Mouse (Mus musculus) embryonic facial prominence, embryonic 15.5 days (tissue): Measurements from ENCODE around the gene Gm20388. TPM values are rescaled to one million over a fixed set of nuclear protein-coding genes. Genes with fewer than 3 reads are reported as not detected.

Experiments
- ATAC-seq: fragments of 200-750 bp; cut with Nextera tagmentation; 2 replicates; pipeline ENCODE4 v1.8.0; 2017; ENCODE audit warnings: low read depth, moderate TSS enrichment; ENCODE audit not compliant: insufficient number of reproducible peaks, low FRiP score, low TSS enrichment
- H3K27ac ChIP-seq: fragments of 300-500 bp; sonication (generic); replicated peaks from 2 replicates; pipeline ENCODE4 v1.5.1; 2015; ENCODE audit warnings: mild to moderate bottlenecking, inconsistent platforms
- H3K27me3 ChIP-seq: fragments of 300-500 bp; sonication (generic); 2 replicates; pipeline ENCODE4 v1.6.1; 2015; ENCODE audit warnings: inconsistent platforms
- H3K36me3 ChIP-seq: fragments of 300-500 bp; sonication (generic); 2 replicates; pipeline ENCODE4 v1.6.1; 2015; ENCODE audit warnings: mild to moderate bottlenecking, inconsistent platforms
- H3K4me1 ChIP-seq: fragments of 300-500 bp; sonication (generic); 2 replicates; pipeline ENCODE4 v1.6.1; 2015; ENCODE audit warnings: inconsistent platforms
- H3K4me2 ChIP-seq: fragments of 300-500 bp; sonication (generic); replicated peaks from 2 replicates; pipeline ENCODE4 v1.6.1; 2015; ENCODE audit warnings: mild to moderate bottlenecking, inconsistent platforms
- H3K4me3 ChIP-seq: fragments of 300-500 bp; sonication (generic); replicated peaks from 2 replicates; pipeline ENCODE4 v1.5.1; 2015; ENCODE audit warnings: mild to moderate bottlenecking, inconsistent platforms
- H3K9ac ChIP-seq: fragments of 300-500 bp; sonication (generic); 2 replicates; pipeline ENCODE4 v1.6.1; 2015; ENCODE audit warnings: inconsistent platforms
- H3K9me3 ChIP-seq: fragments of 300-500 bp; sonication (generic); replicated peaks from 2 replicates; pipeline ENCODE4 v1.6.1; 2016; ENCODE audit warnings: inconsistent platforms
- WGBS: fragments of 180-500 bp; shearing (Covaris S2); methylation state at CpG from one replicate; pipeline ENCODE4 v1.1.7; 2015; 5-methylcytosine and 5-hydroxymethylcytosine counted together
- polyA plus RNA-seq: library from polyadenylated mRNA; unstranded; fragments of >200 nt; fragmentation: Nextera tagmentation; extraction: Ambion mirVana; gene quantifications from 2 replicates; pipeline ENCODE4 v1.2.1, GENCODE M21; 2015

The Gm20388 gene
- polyA plus RNA-seq, 1 experiment from 2014 or later, result 8.0 TPM

DNA sequence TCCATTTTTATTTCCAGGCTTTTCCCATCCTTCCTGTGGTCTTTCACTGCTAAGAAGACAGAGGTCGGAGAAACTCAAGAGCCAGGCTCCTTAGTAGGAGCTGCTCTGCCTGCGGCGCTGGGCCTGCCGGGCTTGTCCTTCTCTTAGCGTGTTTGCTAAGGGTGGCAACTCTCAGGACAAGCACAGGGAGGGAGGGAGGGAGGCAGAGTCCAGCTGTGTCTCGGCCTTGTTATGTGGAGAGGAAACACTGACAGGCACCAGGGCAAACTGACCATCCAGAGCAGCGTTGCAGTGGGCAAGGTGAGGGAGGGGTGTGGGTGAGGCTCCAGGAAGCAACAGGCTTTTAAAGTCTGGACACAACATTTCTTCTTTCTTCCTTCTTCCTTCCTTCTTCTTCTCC is 178.9 kb downstream of the Gm20388 start:
- Histone ChIP-seq H3K27me3 (no peaks in the 10 kb centered on the region), H3K4me1 (no peaks in the 10 kb centered on the region), H3K4me3 (no peak overlapping the region), H3K36me3 (peaks cover 78% of the 10 kb centered on the region), H3K27ac (no peak overlapping the region), H3K4me2 (no peak overlapping the region), H3K9me3 (no peaks in the 10 kb centered on the region), H3K9ac (no peak overlapping the region)
- WGBS, result 77% methylated on average over 7 of the region's 7 CpGs
- no peak for ATAC-seq

- H3K27ac ChIP-seq, result no peak overlapping the region
- ATAC-seq, result no peak
- H3K27me3 ChIP-seq, result no peaks in the 10 kb centered on the region
- H3K9ac ChIP-seq, result no peak overlapping the region
- H3K4me1 ChIP-seq, result no peaks in the 10 kb centered on the region
- WGBS, result 92% methylated on average over 3 of the region's 3 CpGs
- H3K9me3 ChIP-seq, result no peaks in the 10 kb centered on the region
- peaks cover 62% of the 10 kb centered on the region for H3K36me3 ChIP-seq
- H3K4me3 ChIP-seq, result no peak overlapping the region
- H3K4me2 ChIP-seq, result no peak overlapping the region
Measured at GRCm38 (mm10) chr8:120091032-120091431, 180.4 kb downstream of the Gm20388 start.

DNA sequence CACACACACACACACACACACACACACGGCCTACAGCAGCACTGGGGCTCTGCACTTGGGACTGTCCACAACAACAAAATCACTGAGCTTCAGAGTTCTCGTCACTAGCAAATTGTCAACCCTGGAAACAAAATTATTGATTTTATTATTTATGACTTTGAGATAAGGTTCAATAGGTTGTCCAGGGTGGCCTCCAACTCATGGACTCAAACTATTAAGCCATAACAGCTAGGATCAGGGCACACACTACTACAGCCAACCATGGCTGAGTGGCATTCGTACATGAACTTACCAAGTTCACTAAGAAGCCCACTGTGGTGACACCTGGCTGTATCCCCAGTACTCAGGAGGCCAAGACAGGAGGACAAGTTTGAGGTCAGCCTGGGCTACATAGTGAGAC is 182.5 kb downstream of the Gm20388 start:
- Histone ChIP-seq H3K4me3 (no peak overlapping the region), H3K27ac (no peak overlapping the region), H3K27me3 (no peaks in the 10 kb centered on the region), H3K9ac (no peak overlapping the region), H3K4me2 (no peak overlapping the region), H3K9me3 (no peaks in the 10 kb centered on the region), H3K36me3 (peaks cover 42% of the 10 kb centered on the region), H3K4me1 (peaks cover 4% of the 10 kb centered on the region; the same call in 1 of the 2 replicates)
- WGBS, result 92% methylated on average over 3 of the region's 3 CpGs
- no peak for ATAC-seq

GRCm38 (mm10) chr8:120094801-120095200 is 184.2 kb downstream of the Gm20388 start:
- Histone ChIP-seq H3K4me3 (no peak overlapping the region), H3K9me3 (no peaks in the 10 kb centered on the region), H3K27me3 (no peaks in the 10 kb centered on the region), H3K9ac (no peak overlapping the region), H3K4me2 (no peak overlapping the region), H3K4me1 (peaks cover 10% of the 10 kb centered on the region), H3K36me3 (peaks cover 34% of the 10 kb centered on the region), H3K27ac (no peak overlapping the region)
- no peak for ATAC-seq
- WGBS, result 79% methylated on average over 10 of the region's 10 CpGs

GRCm38 (mm10) chr8:120096486-120096885 is 185.8 kb downstream of the Gm20388 start:
- ATAC-seq, result no peak
- no peak overlapping the region for H3K4me3 ChIP-seq
- H3K4me1 ChIP-seq, result peaks cover 18% of the 10 kb centered on the region
- H3K9ac ChIP-seq, result no peak overlapping the region
- H3K9me3 ChIP-seq, result no peaks in the 10 kb centered on the region
- WGBS, result 81% methylated on average over 2 of the region's 2 CpGs
- no peak overlapping the region for H3K27ac ChIP-seq
- H3K27me3 ChIP-seq, result no peaks in the 10 kb centered on the region
- H3K36me3 ChIP-seq, result peaks cover 19% of the 10 kb centered on the region
- no peak overlapping the region for H3K4me2 ChIP-seq

GRCm38 (mm10) chr8:120100388-120101067 is 189.9 kb downstream of the Gm20388 start:
- Histone ChIP-seq H3K9ac (peak overlapping the region; percentile 91), H3K4me1 (peaks cover 30% of the 10 kb centered on the region), H3K27me3 (no peaks in the 10 kb centered on the region), H3K4me2 (peak overlapping the region; percentile 84), H3K36me3 (0 out of 2 replicates have a peak, but pooled peaks cover 5% of the 10 kb centered on the region), H3K9me3 (no peaks in the 10 kb centered on the region), H3K4me3 (peak overlapping the region; percentile 92), H3K27ac (peak overlapping the region; percentile 94; the same call in 1 of the 2 replicates)
- WGBS, result 4% methylated on average over 25 of the region's 25 CpGs
- ATAC-seq, result no peak

GRCm38 (mm10) chr8:120101068-120101972 is 190.7 kb downstream of the Gm20388 start, which contains the start of gene Zdhhc7:
TSS of gene Zdhhc7 (minus strand) at chr8:120101482.
- Histone ChIP-seq H3K27me3 (no peaks in the 10 kb centered on the region), H3K9ac (peak within 1 kb of the TSS; percentile 91), H3K4me3 (peak within 1 kb of the TSS; percentile 92), H3K4me2 (peak within 1 kb of the TSS; percentile 84), H3K27ac (peak within 1 kb of the TSS; percentile 94), H3K9me3 (no peaks in the 10 kb centered on the region), H3K36me3 (0 out of 2 replicates have a peak, but pooled peaks cover 5% of the 10 kb centered on the region), H3K4me1 (peaks cover 29% of the 10 kb centered on the region)
- ATAC-seq, result peak; percentile 79
- WGBS, result under 1% methylated on average over 88 of the region's 88 CpGs

GRCm38 (mm10) chr8:120103916-120104315 is 193.3 kb downstream of the Gm20388 start:
- Histone ChIP-seq H3K9ac (no peak overlapping the region), H3K4me3 (no peak overlapping the region), H3K4me1 (peaks cover 26% of the 10 kb centered on the region), H3K36me3 (0 out of 2 replicates have a peak, but pooled peaks cover 5% of the 10 kb centered on the region), H3K27ac (peak overlapping the region; percentile 48; the same call in 1 of the 2 replicates), H3K27me3 (no peaks in the 10 kb centered on the region), H3K9me3 (no peaks in the 10 kb centered on the region), H3K4me2 (no peak overlapping the region)
- no peak for ATAC-seq
- WGBS, result 88% methylated on average over 9 of the region's 9 CpGs

- H3K9me3 ChIP-seq, result no peaks in the 10 kb centered on the region
- ATAC-seq, result no peak
- H3K27ac ChIP-seq, result no peak overlapping the region
- H3K27me3 ChIP-seq, result no peaks in the 10 kb centered on the region
- H3K36me3 ChIP-seq, result 0 out of 2 replicates have a peak, but pooled peaks cover 5% of the 10 kb centered on the region
- 55% methylated on average over 9 of the region's 9 CpGs for WGBS
- no peak overlapping the region for H3K9ac ChIP-seq
- no peak overlapping the region for H3K4me2 ChIP-seq
- H3K4me3 ChIP-seq, result no peak overlapping the region
- H3K4me1 ChIP-seq, result peaks cover 20% of the 10 kb centered on the region
Measured at GRCm38 (mm10) chr8:120104721-120105272, 194.2 kb downstream of the Gm20388 start.

DNA sequence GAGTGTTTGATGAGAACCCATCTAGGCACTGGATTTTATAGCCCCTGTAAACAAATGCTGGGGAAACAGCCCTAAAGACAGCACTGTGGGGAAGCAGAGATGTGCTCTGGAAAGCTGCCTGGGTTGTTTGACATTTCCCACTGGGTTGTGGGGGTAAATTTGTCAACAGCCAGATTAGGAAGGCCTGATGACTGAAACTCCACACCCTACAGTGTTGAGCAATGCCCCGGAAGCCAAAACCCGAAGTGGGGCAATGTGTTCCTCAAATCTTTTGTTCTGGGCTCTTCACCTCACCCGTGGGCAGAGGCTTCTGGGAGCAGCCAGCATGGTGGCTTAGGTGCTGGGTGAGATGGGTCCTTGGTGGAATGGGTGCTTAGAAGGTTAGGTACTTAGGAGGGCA is 198.5 kb downstream of the Gm20388 start:
- Histone ChIP-seq H3K27ac (peak overlapping the region; percentile 25; the same call in 1 of the 2 replicates), H3K9me3 (no peaks in the 10 kb centered on the region), H3K4me3 (no peak overlapping the region), H3K4me2 (no peak overlapping the region), H3K9ac (no peak overlapping the region), H3K4me1 (peaks cover 10% of the 10 kb centered on the region), H3K27me3 (peaks cover 1% of the 10 kb centered on the region), H3K36me3 (no peaks in the 10 kb centered on the region)
- 56% methylated on average over 3 of the region's 3 CpGs for WGBS
- ATAC-seq, result no peak

DNA sequence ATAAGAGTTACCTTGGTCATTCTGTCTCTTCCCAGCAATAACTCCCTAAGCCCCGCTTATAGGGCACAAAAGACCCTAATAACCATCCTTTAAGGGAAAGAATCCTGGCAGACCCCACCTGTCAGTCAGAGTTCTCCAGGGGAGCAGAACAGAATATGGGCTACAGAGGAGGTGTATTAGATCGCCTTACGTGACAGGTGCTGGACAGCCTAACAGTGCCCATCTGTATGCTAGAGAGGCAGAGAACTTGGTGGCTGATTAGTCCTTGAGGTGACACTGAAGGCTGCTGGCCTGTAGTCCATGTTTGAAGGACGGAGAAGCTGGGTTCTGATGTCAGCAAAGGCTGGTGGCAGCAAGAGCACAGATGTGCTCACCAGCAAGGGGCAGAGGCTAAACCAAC is 200.3 kb downstream of the Gm20388 start:
- Histone ChIP-seq H3K4me3 (no peak overlapping the region), H3K9ac (no peak overlapping the region), H3K36me3 (no peaks in the 10 kb centered on the region), H3K4me2 (no peak overlapping the region), H3K9me3 (no peaks in the 10 kb centered on the region), H3K27ac (no peak overlapping the region), H3K27me3 (peaks cover 19% of the 10 kb centered on the region), H3K4me1 (peaks cover 18% of the 10 kb centered on the region)
- WGBS, result 82% methylated on average over 4 of the region's 4 CpGs
- no peak for ATAC-seq
